Mouse (Mus musculus): ENCODE results near the gene Lrrk1. TPM values are rescaled to one million over a fixed set of nuclear protein-coding genes. Genes with fewer than 3 reads are reported as not detected.
"Not testable (repeated sequence)": the region's sequence is repeated elsewhere in the genome, so short reads cannot be mapped to it uniquely, and the experiment has no call there.

Lrrk1 gene
- polyA plus RNA-seq, 1 experiment from 2014 or later: 3.6 TPM

- ATAC-seq (ENCODE audit: low FRiP score, low TSS enrichment); H3K36me3 ChIP-seq (ENCODE audit: control insufficient read depth, insufficient read depth, low read length); H3K4me1 ChIP-seq (ENCODE audit: control insufficient read depth, insufficient read depth, low read length); H3K4me3 ChIP-seq (replicated peaks; ENCODE audit: low read depth, low read length); H3K27me3 ChIP-seq (ENCODE audit: control insufficient read depth, insufficient read depth, low read length); H3K9me3 ChIP-seq (ENCODE audit: control insufficient read depth, low read length); H3K9ac ChIP-seq (replicated peaks; ENCODE audit: low read length); DNase-seq; H3K27ac ChIP-seq (replicated peaks; ENCODE audit: low read depth, low read length); H3K4me2 ChIP-seq (ENCODE audit: low read length): not testable (repeated sequence)
- 90% methylated on average over 10 of the region's 10 CpGs for WGBS
These were observed 197.8 kb downstream of the Lrrk1 start for GRCm38 (mm10) chr7:66190385-66190784.

- H3K27ac ChIP-seq (replicated peaks; ENCODE audit: low read depth, low read length): no peak overlapping the region
These were observed 200.4 kb downstream of the Lrrk1 start for GRCm38 (mm10) chr7:66187581-66188231.

GRCm38 (mm10) chr7:66185370-66185769 is 202.8 kb downstream of the Lrrk1 start:
- Histone ChIP-seq H3K36me3 (ENCODE audit: control insufficient read depth, insufficient read depth, low read length) (no peaks in the 10 kb centered on the region), H3K9ac (replicated peaks; ENCODE audit: low read length) (no peak overlapping the region), H3K4me2 (ENCODE audit: low read length) (no peak overlapping the region), H3K9me3 (ENCODE audit: control insufficient read depth, low read length) (no peaks in the 10 kb centered on the region), H3K4me3 (replicated peaks; ENCODE audit: low read depth, low read length) (no peak overlapping the region), H3K4me1 (ENCODE audit: control insufficient read depth, insufficient read depth, low read length) (no peaks in the 10 kb centered on the region), H3K27me3 (ENCODE audit: control insufficient read depth, insufficient read depth, low read length) (no peaks in the 10 kb centered on the region), H3K27ac (replicated peaks; ENCODE audit: low read depth, low read length) (no peak overlapping the region)
- ATAC-seq (ENCODE audit: low FRiP score, low TSS enrichment): no peak
- no peak for DNase-seq
- 92% methylated on average over 5 of the region's 5 CpGs for WGBS

More at GRCm38 (mm10) chr7:66187581-66188231, 200.4 kb downstream of the Lrrk1 start:
- Histone ChIP-seq H3K36me3 (ENCODE audit: control insufficient read depth, insufficient read depth, low read length) (no peaks in the 10 kb centered on the region), H3K9ac (replicated peaks; ENCODE audit: low read length) (no peak overlapping the region), H3K27me3 (ENCODE audit: control insufficient read depth, insufficient read depth, low read length) (no peaks in the 10 kb centered on the region), H3K4me1 (ENCODE audit: control insufficient read depth, insufficient read depth, low read length) (no peaks in the 10 kb centered on the region), H3K4me3 (replicated peaks; ENCODE audit: low read depth, low read length) (no peak overlapping the region), H3K9me3 (ENCODE audit: control insufficient read depth, low read length) (no peaks in the 10 kb centered on the region), H3K4me2 (ENCODE audit: low read length) (no peak overlapping the region)
- WGBS: 85% methylated on average over 4 of the region's 4 CpGs
- DNase-seq (no peak), ATAC-seq (ENCODE audit: low FRiP score, low TSS enrichment) (no peak)

DNA sequence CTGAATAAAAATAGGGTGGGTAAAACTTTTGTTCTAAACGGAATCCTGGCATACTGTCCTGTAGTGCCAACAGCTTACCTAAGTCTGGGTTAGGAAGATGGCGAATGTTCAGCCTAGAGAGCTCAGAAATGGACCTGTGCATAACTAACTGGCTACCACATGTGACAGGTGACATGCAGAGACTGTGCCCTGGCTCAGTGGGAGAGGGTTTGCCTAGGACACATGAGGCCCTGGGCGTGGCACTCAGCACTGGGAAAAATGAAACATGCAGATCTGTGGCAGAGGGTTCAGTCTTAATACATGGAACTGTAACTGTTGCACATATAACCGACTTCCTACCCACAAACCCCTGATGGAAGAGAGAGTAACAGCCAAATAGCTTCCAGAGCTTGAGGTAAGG is 204.1 kb downstream of the Lrrk1 start:
- H3K27ac ChIP-seq (replicated peaks; ENCODE audit: low read depth, low read length): no peak overlapping the region
- H3K4me1 ChIP-seq (ENCODE audit: control insufficient read depth, insufficient read depth, low read length): no peaks in the 10 kb centered on the region
- no peak overlapping the region for H3K4me3 ChIP-seq (replicated peaks; ENCODE audit: low read depth, low read length)
- no peaks in the 10 kb centered on the region for H3K9me3 ChIP-seq (ENCODE audit: control insufficient read depth, low read length)
- H3K36me3 ChIP-seq (ENCODE audit: control insufficient read depth, insufficient read depth, low read length): no peaks in the 10 kb centered on the region
- H3K4me2 ChIP-seq (ENCODE audit: low read length): no peak overlapping the region
- no peaks in the 10 kb centered on the region for H3K27me3 ChIP-seq (ENCODE audit: control insufficient read depth, insufficient read depth, low read length)
- H3K9ac ChIP-seq (replicated peaks; ENCODE audit: low read length): no peak overlapping the region
- WGBS: 88% methylated on average over 4 of the region's 4 CpGs
- ATAC-seq (ENCODE audit: low FRiP score, low TSS enrichment) (no peak), DNase-seq (no peak)

GRCm38 (mm10) chr7:66183404-66183803 is 204.7 kb downstream of the Lrrk1 start:
- Histone ChIP-seq H3K4me2 (ENCODE audit: low read length) (no peak overlapping the region), H3K4me1 (ENCODE audit: control insufficient read depth, insufficient read depth, low read length) (no peaks in the 10 kb centered on the region), H3K9me3 (ENCODE audit: control insufficient read depth, low read length) (no peaks in the 10 kb centered on the region), H3K36me3 (ENCODE audit: control insufficient read depth, insufficient read depth, low read length) (no peaks in the 10 kb centered on the region), H3K9ac (replicated peaks; ENCODE audit: low read length) (no peak overlapping the region), H3K27ac (replicated peaks; ENCODE audit: low read depth, low read length) (no peak overlapping the region), H3K4me3 (replicated peaks; ENCODE audit: low read depth, low read length) (no peak overlapping the region), H3K27me3 (ENCODE audit: control insufficient read depth, insufficient read depth, low read length) (no peaks in the 10 kb centered on the region)
- DNase-seq: no peak
- no peak for ATAC-seq (ENCODE audit: low FRiP score, low TSS enrichment)
- 83% methylated on average over 8 of the region's 8 CpGs for WGBS

- H3K9ac ChIP-seq (replicated peaks; ENCODE audit: low read length): no peak overlapping the region
- no peak overlapping the region for H3K27ac ChIP-seq (replicated peaks; ENCODE audit: low read depth, low read length)
- H3K27me3 ChIP-seq (ENCODE audit: control insufficient read depth, insufficient read depth, low read length): no peaks in the 10 kb centered on the region
- H3K4me1 ChIP-seq (ENCODE audit: control insufficient read depth, insufficient read depth, low read length): no peaks in the 10 kb centered on the region
- no peaks in the 10 kb centered on the region for H3K36me3 ChIP-seq (ENCODE audit: control insufficient read depth, insufficient read depth, low read length)
- H3K9me3 ChIP-seq (ENCODE audit: control insufficient read depth, low read length): no peaks in the 10 kb centered on the region
- no peak for DNase-seq
- no peak for ATAC-seq (ENCODE audit: low FRiP score, low TSS enrichment)
- WGBS: 82% methylated on average over 7 of the region's 7 CpGs
- no peak overlapping the region for H3K4me3 ChIP-seq (replicated peaks; ENCODE audit: low read depth, low read length)
- no peak overlapping the region for H3K4me2 ChIP-seq (ENCODE audit: low read length)
These were observed 206.0 kb downstream of the Lrrk1 start for GRCm38 (mm10) chr7:66182075-66182715.

DNA sequence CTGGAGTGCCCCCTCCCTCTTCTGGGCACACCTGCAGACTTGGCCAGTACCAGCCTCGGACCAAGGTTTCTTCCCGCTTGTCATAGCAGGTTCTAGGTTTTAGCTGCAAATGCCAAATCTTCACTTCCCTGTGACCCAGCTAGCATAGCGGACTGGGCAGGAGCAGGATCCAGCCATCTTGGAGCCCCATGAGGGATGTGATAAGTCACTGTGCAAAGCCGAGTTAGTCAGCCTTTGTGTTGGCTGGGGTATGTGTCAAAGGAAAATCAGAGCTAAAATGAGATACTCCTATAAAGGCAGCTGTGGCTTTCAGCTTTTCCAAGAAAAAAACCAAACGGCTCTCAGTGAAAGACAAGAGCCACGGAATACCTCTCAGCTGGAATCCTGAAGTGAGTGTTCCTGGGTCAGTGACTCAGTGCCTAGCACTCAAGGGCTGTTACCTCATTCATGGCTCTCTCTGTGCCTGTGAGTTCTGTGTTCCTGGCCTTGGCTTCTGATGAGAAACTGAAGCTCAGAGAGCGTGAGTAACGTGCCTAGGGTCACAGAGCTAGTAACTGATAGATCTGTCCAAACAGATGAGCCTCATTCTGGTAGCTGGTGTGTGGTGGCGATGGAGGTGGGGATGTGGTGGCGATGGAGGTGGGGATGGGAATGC is 207.3 kb downstream of the Lrrk1 start:
- Histone ChIP-seq H3K4me3 (replicated peaks; ENCODE audit: low read depth, low read length) (no peak overlapping the region), H3K4me2 (ENCODE audit: low read length) (no peak overlapping the region), H3K4me1 (ENCODE audit: control insufficient read depth, insufficient read depth, low read length) (no peaks in the 10 kb centered on the region), H3K9ac (replicated peaks; ENCODE audit: low read length) (no peak overlapping the region), H3K36me3 (ENCODE audit: control insufficient read depth, insufficient read depth, low read length) (no peaks in the 10 kb centered on the region), H3K9me3 (ENCODE audit: control insufficient read depth, low read length) (no peaks in the 10 kb centered on the region), H3K27ac (replicated peaks; ENCODE audit: low read depth, low read length) (no peak overlapping the region), H3K27me3 (ENCODE audit: control insufficient read depth, insufficient read depth, low read length) (no peaks in the 10 kb centered on the region)
- ATAC-seq (ENCODE audit: low FRiP score, low TSS enrichment) (no peak), DNase-seq (no peak)
- WGBS: 87% methylated on average over 10 of the region's 10 CpGs

DNA sequence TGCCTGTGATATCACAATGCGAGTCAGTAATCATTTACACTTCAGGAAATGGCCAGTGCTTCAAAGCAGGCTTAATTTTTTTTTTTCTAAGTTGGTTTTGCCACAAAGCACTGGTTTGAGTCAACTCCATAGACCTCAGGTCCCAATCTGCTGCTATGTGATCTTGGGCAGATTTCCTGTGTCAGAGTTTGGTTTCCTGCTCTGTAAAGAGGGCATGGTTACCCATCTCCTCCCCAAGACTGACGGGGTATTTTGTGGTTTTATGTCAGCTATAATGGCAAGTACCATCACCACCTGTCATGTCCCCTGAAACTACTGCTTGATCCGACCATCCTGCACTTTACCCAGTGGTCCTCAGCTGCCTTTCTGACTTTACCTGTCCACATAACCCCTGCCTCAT is 207.9 kb downstream of the Lrrk1 start:
- Histone ChIP-seq H3K9ac (replicated peaks; ENCODE audit: low read length) (no peak overlapping the region), H3K4me2 (ENCODE audit: low read length) (no peak overlapping the region), H3K27ac (replicated peaks; ENCODE audit: low read depth, low read length) (no peak overlapping the region), H3K4me1 (ENCODE audit: control insufficient read depth, insufficient read depth, low read length) (no peaks in the 10 kb centered on the region), H3K36me3 (ENCODE audit: control insufficient read depth, insufficient read depth, low read length) (no peaks in the 10 kb centered on the region), H3K9me3 (ENCODE audit: control insufficient read depth, low read length) (no peaks in the 10 kb centered on the region), H3K4me3 (replicated peaks; ENCODE audit: low read depth, low read length) (no peak overlapping the region), H3K27me3 (ENCODE audit: control insufficient read depth, insufficient read depth, low read length) (no peaks in the 10 kb centered on the region)
- WGBS: 89% methylated on average over 3 of the region's 3 CpGs
- ATAC-seq (ENCODE audit: low FRiP score, low TSS enrichment) (no peak), DNase-seq (no peak)

DNA sequence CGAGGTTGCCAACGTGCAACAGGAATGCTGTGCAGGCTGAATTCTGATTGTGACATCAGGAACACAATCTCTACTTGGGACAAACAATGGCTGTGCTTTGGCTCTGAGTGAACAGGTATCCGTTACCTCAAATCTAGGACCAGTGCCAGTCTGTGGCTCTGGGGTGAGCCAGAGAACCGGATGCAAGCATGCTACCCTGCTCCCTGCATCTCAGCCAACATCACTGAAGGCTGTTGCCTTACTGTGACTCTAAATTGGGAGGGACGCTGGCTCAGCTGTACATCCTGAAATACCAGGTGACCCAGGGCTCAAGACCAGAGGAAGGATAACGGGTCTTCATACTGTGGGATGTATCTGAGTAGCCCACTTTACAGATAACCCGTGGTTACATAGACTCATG is 208.4 kb downstream of the Lrrk1 start:
- no peak overlapping the region for H3K27ac ChIP-seq (replicated peaks; ENCODE audit: low read depth, low read length)
- no peak overlapping the region for H3K4me3 ChIP-seq (replicated peaks; ENCODE audit: low read depth, low read length)
- no peak overlapping the region for H3K4me2 ChIP-seq (ENCODE audit: low read length)
- DNase-seq (no peak), ATAC-seq (ENCODE audit: low FRiP score, low TSS enrichment) (no peak)
- H3K9ac ChIP-seq (replicated peaks; ENCODE audit: low read length): no peak overlapping the region
- no peaks in the 10 kb centered on the region; the same call in 1 of the 2 replicates for H3K36me3 ChIP-seq (ENCODE audit: control insufficient read depth, insufficient read depth, low read length)
- WGBS: 89% methylated on average over 7 of the region's 7 CpGs
- H3K4me1 ChIP-seq (ENCODE audit: control insufficient read depth, insufficient read depth, low read length): no peaks in the 10 kb centered on the region
- H3K27me3 ChIP-seq (ENCODE audit: control insufficient read depth, insufficient read depth, low read length): no peaks in the 10 kb centered on the region
- no peaks in the 10 kb centered on the region for H3K9me3 ChIP-seq (ENCODE audit: control insufficient read depth, low read length)

Data from midbrain, embryonic 14.5 days (tissue).